Mouse (Mus musculus): ENCODE results near the gene Icmt. TPM values are rescaled to one million over a fixed set of nuclear protein-coding genes. Genes with fewer than 3 reads are reported as not detected.

Icmt gene
- polyA plus RNA-seq, 1 experiment from 2014 or later: 16.8 TPM

Other genes with a start within 250 kb of the Icmt start
- 11.6 and 12.7 TPM in 2 replicates for gene Plekhg5, start 224.7 kb upstream of the Icmt start, polyA plus RNA-seq (2015; fragmentation: Nextera tagmentation; extraction: Ambion mirVana)
- gene Tnfrsf25, start 181.3 kb upstream of the Icmt start, polyA plus RNA-seq (2015; fragmentation: Nextera tagmentation; extraction: Ambion mirVana): 0.73 and 0.80 TPM in 2 replicates
- gene Espn, start 144.9 kb upstream of the Icmt start, polyA plus RNA-seq (2015; fragmentation: Nextera tagmentation; extraction: Ambion mirVana): 0.87 and 1.1 TPM in 2 replicates
- not detected in 2 replicates for gene Hes2, start 138.4 kb upstream of the Icmt start, polyA plus RNA-seq (2015; fragmentation: Nextera tagmentation; extraction: Ambion mirVana)
- gene Acot7, start 119.1 kb upstream of the Icmt start, polyA plus RNA-seq (2015; fragmentation: Nextera tagmentation; extraction: Ambion mirVana): 73.9 and 84.7 TPM in 2 replicates
- 9.2 and 9.6 TPM in 2 replicates for gene Gpr153, start 23.0 kb upstream of the Icmt start, polyA plus RNA-seq (2015; fragmentation: Nextera tagmentation; extraction: Ambion mirVana)
- not detected in 2 replicates for gene Hes3, start 5.6 kb upstream of the Icmt start, polyA plus RNA-seq (2015; fragmentation: Nextera tagmentation; extraction: Ambion mirVana)
- gene Rnf207, start 21.8 kb downstream of the Icmt start, polyA plus RNA-seq (2015; fragmentation: Nextera tagmentation; extraction: Ambion mirVana): 71.2 and 73.2 TPM in 2 replicates
- gene Rpl22, start 28.5 kb downstream of the Icmt start, polyA plus RNA-seq (2015; fragmentation: Nextera tagmentation; extraction: Ambion mirVana): 226 and 250 TPM in 2 replicates
- gene Chd5, start 41.4 kb downstream of the Icmt start, polyA plus RNA-seq (2015; fragmentation: Nextera tagmentation; extraction: Ambion mirVana): 0.09 and 0.29 TPM in 2 replicates
- 1.7 TPM in 2 replicates for gene Nphp4, start 179.5 kb downstream of the Icmt start, polyA plus RNA-seq (2015; fragmentation: Nextera tagmentation; extraction: Ambion mirVana)
- 4.1 and 5.0 TPM in 2 replicates for gene Kcnab2, start 180.6 kb downstream of the Icmt start, polyA plus RNA-seq (2015; fragmentation: Nextera tagmentation; extraction: Ambion mirVana)

All from heart, embryonic 13.5 days (tissue).